Comparison of ENCODE assay signal across 19 mouse cellular contexts in genomic region chr17:49652357-49652756, GRCm38 (mm10). TPM values are rescaled to one million over a fixed set of nuclear protein-coding genes. Genes with fewer than 3 reads are reported as not detected.
DNase-seq lines count a peak whose midpoint lies in the region; ATAC-seq lines count a peak whose summit lies in the region.
"Had no signal": no experiment of that assay in that cellular context is flagged by ENCODE, and none has a peak within 500 bp of the region (broad histone marks: within the 10 kb centered on the region; RNA-seq: fewer than 3 reads in every experiment).

No protein-coding gene starts in this region.

- H3K4me2 ChIP-seq in forebrain, embryonic 15.5 days (replicated peaks) = no peak overlapping the region
- no peak overlapping the region for H3K4me2 ChIP-seq in forebrain, embryonic 11.5 days (ENCODE audit: low read depth, low read length, severe bottlenecking)
- no peak overlapping the region for H3K4me2 ChIP-seq in lung, embryonic 16.5 days (ENCODE audit: low read depth, low read length)
- no peak overlapping the region for H3K4me2 ChIP-seq in forebrain, embryonic 16.5 days (ENCODE audit: low read length)
- H3K4me2 ChIP-seq in kidney, embryonic 16.5 days (replicated peaks; ENCODE audit: low read depth, low read length) = no peak overlapping the region
- H3K4me2 ChIP-seq: heart, embryonic 11.5 days; liver, embryonic 13.5 days had no signal

- DNase-seq in forebrain, embryonic 11.5 days (ENCODE audit: low spot score) = no peak
- no peak for DNase-seq in lung, postnatal 14 days
- DNase-seq in layer of hippocampus, postnatal 14 days (ENCODE audit: low spot score in 2 of 2) = peak; percentile 21 to 59
- no peak for DNase-seq in T-cell, adult 2 months (ENCODE audit: low spot score)
- DNase-seq: B cell, adult 2 months; cerebellum, adult 18-20 months; gastrocnemius, postnatal 14 days; kidney, postnatal 14 days; liver, embryonic 13.5 days; right cerebral cortex, postnatal 4 days; thymus, postnatal 14 days had no signal

- H3K4me3 ChIP-seq in forebrain, embryonic 15.5 days = no peak overlapping the region
- no peak overlapping the region for H3K4me3 ChIP-seq in forebrain, embryonic 11.5 days (ENCODE audit: low read depth, low read length)
- no peak overlapping the region for H3K4me3 ChIP-seq in lung, embryonic 16.5 days (ENCODE audit: low read length)
- no peak overlapping the region for H3K4me3 ChIP-seq in forebrain, embryonic 16.5 days (replicated peaks; ENCODE audit: low read length)
- H3K4me3 ChIP-seq in kidney, embryonic 16.5 days (ENCODE audit: low read length) = no peak overlapping the region
- H3K4me3 ChIP-seq: liver, embryonic 13.5 days had no signal

- ATAC-seq in forebrain, embryonic 15.5 days (replicated peaks) = peak; percentile 61
- ATAC-seq in forebrain, embryonic 11.5 days (replicated peaks; ENCODE audit: low FRiP score) = no peak
- ATAC-seq in lung, embryonic 16.5 days (ENCODE audit: low read depth) = peak; percentile 88
- ATAC-seq in forebrain, embryonic 16.5 days = peak; percentile 74
- no peak for ATAC-seq in kidney, embryonic 16.5 days (ENCODE audit: low FRiP score, low TSS enrichment)
- ATAC-seq: inflammation-experienced regulatory T-cells, adult 6 months had no signal

- H3K9ac ChIP-seq in forebrain, embryonic 15.5 days (replicated peaks) = no peak overlapping the region
- H3K9ac ChIP-seq in forebrain, embryonic 11.5 days (ENCODE audit: low read length) = no peak overlapping the region
- no peak overlapping the region for H3K9ac ChIP-seq in lung, embryonic 16.5 days (ENCODE audit: low read length)
- H3K9ac ChIP-seq in forebrain, embryonic 16.5 days (replicated peaks; ENCODE audit: low read depth, low read length) = no peak overlapping the region
- no peak overlapping the region for H3K9ac ChIP-seq in kidney, embryonic 16.5 days (replicated peaks; ENCODE audit: low read length)
- H3K9ac ChIP-seq: liver, embryonic 13.5 days had no signal

- peaks cover 8% of the 10 kb centered on the region for H3K4me1 ChIP-seq in forebrain, embryonic 15.5 days
- no peaks in the 10 kb centered on the region; the same call in 1 of the 2 replicates for H3K4me1 ChIP-seq in forebrain, embryonic 11.5 days (replicated peaks; ENCODE audit: control insufficient read depth, insufficient read depth, low read length)
- peaks cover 4% of the 10 kb centered on the region; the same call in 1 of the 2 replicates for H3K4me1 ChIP-seq in lung, embryonic 16.5 days (replicated peaks; ENCODE audit: control insufficient read depth, insufficient read depth, low read length)
- peaks cover 6% of the 10 kb centered on the region; the same call in 1 of the 2 replicates for H3K4me1 ChIP-seq in forebrain, embryonic 16.5 days (replicated peaks; ENCODE audit: control insufficient read depth, insufficient read depth, low read length)
- no peaks in the 10 kb centered on the region for H3K4me1 ChIP-seq in kidney, embryonic 16.5 days (ENCODE audit: insufficient read depth, low read length)
- H3K4me1 ChIP-seq: liver, embryonic 13.5 days had no signal

- WGBS in forebrain, embryonic 15.5 days = 24% methylated on average over 3 of the region's 3 CpGs
- 54% methylated on average over 3 of the region's 3 CpGs for WGBS in forebrain, embryonic 11.5 days
- 41% methylated on average over 3 of the region's 3 CpGs for WGBS in lung, embryonic 16.5 days
- 23% methylated on average over 3 of the region's 3 CpGs for WGBS in forebrain, embryonic 16.5 days
- WGBS in kidney, embryonic 16.5 days = 61% methylated on average over 3 of the region's 3 CpGs

- H3K9me3 ChIP-seq in forebrain, embryonic 15.5 days = no peaks in the 10 kb centered on the region
- H3K9me3 ChIP-seq in forebrain, embryonic 11.5 days (ENCODE audit: control insufficient read depth, low read length) = peaks cover 3% of the 10 kb centered on the region; the same call in 1 of the 2 replicates
- H3K9me3 ChIP-seq in lung, embryonic 16.5 days (ENCODE audit: control insufficient read depth, low read length) = no peaks in the 10 kb centered on the region
- peaks cover 5% of the 10 kb centered on the region for H3K9me3 ChIP-seq in forebrain, embryonic 16.5 days (ENCODE audit: control insufficient read depth, low read length)
- peaks cover 6% of the 10 kb centered on the region; the same call in 1 of the 2 replicates for H3K9me3 ChIP-seq in kidney, embryonic 16.5 days (ENCODE audit: low read length)

- H3K36me3 ChIP-seq in forebrain, embryonic 15.5 days = no peaks in the 10 kb centered on the region
- H3K36me3 ChIP-seq in forebrain, embryonic 11.5 days (ENCODE audit: control insufficient read depth, insufficient read depth, low read length) = no peaks in the 10 kb centered on the region
- H3K36me3 ChIP-seq in lung, embryonic 16.5 days (ENCODE audit: control insufficient read depth, insufficient read depth, low read length) = no peaks in the 10 kb centered on the region
- no peaks in the 10 kb centered on the region for H3K36me3 ChIP-seq in forebrain, embryonic 16.5 days (ENCODE audit: control insufficient read depth, insufficient read depth)
- no peaks in the 10 kb centered on the region for H3K36me3 ChIP-seq in kidney, embryonic 16.5 days (ENCODE audit: insufficient read depth, low read length)
- H3K36me3 ChIP-seq: liver, embryonic 13.5 days had no signal

- no peak overlapping the region for H3K27ac ChIP-seq in forebrain, embryonic 15.5 days (replicated peaks)
- no peak overlapping the region for H3K27ac ChIP-seq in forebrain, embryonic 11.5 days (ENCODE audit: low read depth, low read length)
- 0 out of 2 replicates have a peak overlapping the region, but pooled peaks have one; percentile 52 for H3K27ac ChIP-seq in lung, embryonic 16.5 days (ENCODE audit: low read length)
- H3K27ac ChIP-seq in forebrain, embryonic 16.5 days (ENCODE audit: low read length) = peak overlapping the region; percentile 14; the same call in 1 of the 2 replicates
- no peak overlapping the region for H3K27ac ChIP-seq in kidney, embryonic 16.5 days (ENCODE audit: low read length)
- H3K27ac ChIP-seq: liver, embryonic 13.5 days had no signal

- H3K27me3 ChIP-seq in forebrain, embryonic 15.5 days = no peaks in the 10 kb centered on the region
- no peaks in the 10 kb centered on the region for H3K27me3 ChIP-seq in forebrain, embryonic 11.5 days (ENCODE audit: control insufficient read depth, insufficient read depth, low read length)
- H3K27me3 ChIP-seq in lung, embryonic 16.5 days (ENCODE audit: control insufficient read depth, insufficient read depth, low read depth, low read length) = no peaks in the 10 kb centered on the region
- no peaks in the 10 kb centered on the region for H3K27me3 ChIP-seq in forebrain, embryonic 16.5 days (replicated peaks; ENCODE audit: control insufficient read depth, insufficient read depth, low read length)
- H3K27me3 ChIP-seq in kidney, embryonic 16.5 days (ENCODE audit: insufficient read depth, low read length) = no peaks in the 10 kb centered on the region
- H3K27me3 ChIP-seq: liver, embryonic 13.5 days had no signal

RNA-seq across cellular contexts. Expression of gene Kif6, which starts 37.4 kb away (rescaled TPM):
- polyA plus RNA-seq in forebrain, embryonic 15.5 days (2015; fragmentation: Nextera tagmentation; extraction: Ambion mirVana) = 1.7 and 2.1 TPM in 2 replicates
- 3.1 and 3.4 TPM in 2 replicates for polyA plus RNA-seq in forebrain, embryonic 11.5 days (2014; fragmentation: Nextera tagmentation; extraction: Ambion mirVana)
- polyA plus RNA-seq in lung, embryonic 16.5 days (2015; fragmentation: Nextera tagmentation; extraction: Ambion mirVana) = 3.8 and 5.2 TPM in 2 replicates
- 1.9 and 3.3 TPM in 2 replicates for polyA plus RNA-seq in forebrain, embryonic 16.5 days (2015; fragmentation: Nextera tagmentation; extraction: Ambion mirVana)
- 1 to 10 TPM; 3.9 to 4.8 TPM for total RNA-seq in layer of hippocampus, postnatal 14 days (2021)
- 1.6 and 2.2 TPM in 2 replicates for polyA plus RNA-seq in kidney, embryonic 16.5 days (2015; fragmentation: Nextera tagmentation; extraction: Ambion mirVana)
- total RNA-seq: gastrocnemius, postnatal 14 days; megakaryocyte-erythroid progenitor cell, adult 5-6 weeks; neutrophil, adult 5-6 weeks had no signal
- polyA plus RNA-seq: inflammation-experienced regulatory T-cells, adult 6 months had no signal

Comparison
In these comparisons a context has a peak if more than half of its experiments do, and no peak if none do; other contexts are left out.
1. ATAC-seq: peak in forebrain, embryonic 15.5 days (single experiment), lung, embryonic 16.5 days (single experiment) and forebrain, embryonic 16.5 days (single experiment); none in forebrain, embryonic 11.5 days (single experiment) and kidney, embryonic 16.5 days (single experiment).
2. H3K27ac ChIP-seq: peak in lung, embryonic 16.5 days (single experiment) and forebrain, embryonic 16.5 days (single experiment); none in forebrain, embryonic 15.5 days (single experiment), forebrain, embryonic 11.5 days (single experiment) and kidney, embryonic 16.5 days (single experiment).
3. DNase-seq: peak in layer of hippocampus, postnatal 14 days (2 of 2); none in forebrain, embryonic 11.5 days (single experiment), lung, postnatal 14 days (single experiment) and T-cell, adult 2 months (single experiment).